Mouse (Mus musculus) kidney, adult 2 months (tissue): ENCODE results near the gene Ppp1r3f.

Experiments
- CTCF ChIP-seq: fragments of 200-500 bp; conservative IDR thresholded peaks from 2 replicates; pipeline ENCODE4 v1.5.1; 2011; ENCODE audit warnings: low read depth, mild to moderate bottlenecking, control low read depth, low read length, moderate library complexity, mixed read lengths; ENCODE audit not compliant: insufficient read depth, insufficient read length
- POLR2A ChIP-seq: fragments of 200-500 bp; IDR thresholded peaks from one replicate; pipeline ENCODE4 v1.6.1; 2011; ENCODE audit warnings: low read depth, low read length, control low read depth

DNA sequence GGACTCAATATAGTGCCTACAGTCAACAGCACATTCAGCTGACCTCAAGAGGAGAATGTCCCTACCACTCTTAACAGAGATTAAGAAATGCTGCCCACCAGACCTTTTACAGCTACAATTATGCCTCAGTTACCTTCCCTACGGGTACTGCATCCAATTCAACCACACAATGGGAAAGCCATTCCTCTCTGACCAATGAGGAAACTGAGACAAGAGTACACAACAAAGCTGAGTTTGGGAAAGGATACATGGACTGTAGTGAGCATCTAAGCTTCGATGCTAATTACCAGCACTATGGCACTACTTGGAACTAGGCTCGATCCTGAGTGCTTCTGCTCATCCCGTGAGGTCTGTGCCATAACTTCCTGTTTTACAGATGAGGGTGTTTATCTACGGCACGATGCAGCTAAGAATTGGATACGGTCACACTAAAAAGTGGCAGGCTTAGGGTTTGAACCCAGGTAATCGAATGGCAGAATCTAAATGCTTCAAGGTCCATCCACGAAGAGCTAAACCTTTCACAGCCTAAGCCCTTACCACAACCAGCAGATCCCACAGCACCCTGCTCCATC lies 2.4 kb downstream of the Ppp1r3f start:
- TF ChIP-seq CTCF (no peak), POLR2A (no peak)
